Comparison of ENCODE assay signal across 7 mouse cellular contexts in the genomic region with DNA sequence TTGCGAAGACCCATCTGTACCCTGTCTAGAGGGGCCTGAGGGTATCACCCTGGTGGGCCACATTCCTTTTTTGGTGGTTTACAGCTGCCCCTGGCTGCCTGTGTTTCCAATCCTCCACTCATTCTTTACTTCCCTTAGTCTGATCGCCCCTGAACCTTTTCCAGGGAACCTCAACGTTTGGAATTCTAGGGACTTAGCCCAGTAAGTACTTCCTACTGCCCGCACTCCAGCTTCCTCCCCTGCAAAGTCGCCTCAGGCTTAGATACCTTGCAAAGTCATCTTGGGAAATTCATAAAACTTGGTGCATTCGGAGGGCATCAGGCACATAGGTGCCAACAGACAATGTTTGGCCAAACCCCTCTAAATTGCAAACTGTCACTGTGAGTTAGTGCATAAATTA. TPM values are rescaled to one million over a fixed set of nuclear protein-coding genes. Genes with fewer than 3 reads are reported as not detected.
A peak's percentile ranks its signal among the peaks of the same experiment; 100 is the strongest.
DNase-seq lines count a peak whose midpoint lies in the region; ATAC-seq lines count a peak whose summit lies in the region.

No protein-coding gene starts in this region.

- ATAC-seq in neural tube, embryonic 11.5 days (ENCODE audit: insufficient read depth, low FRiP score, low TSS enrichment), result no peak
- ATAC-seq in forebrain, embryonic 15.5 days (replicated peaks), result no peak
- ATAC-seq in liver, embryonic 12.5 days, result no peak

- H3K4me2 ChIP-seq in neural tube, embryonic 11.5 days (ENCODE audit: low read depth), result peak overlapping the region; percentile 73
- H3K4me2 ChIP-seq in forebrain, embryonic 15.5 days (replicated peaks), result peak overlapping the region; percentile 86
- H3K4me2 ChIP-seq in liver, embryonic 12.5 days, result peak overlapping the region; percentile 87

- H3K9ac ChIP-seq in neural tube, embryonic 11.5 days (ENCODE audit: low read length), result peak overlapping the region; percentile 80
- peak overlapping the region; percentile 76 for H3K9ac ChIP-seq in forebrain, embryonic 15.5 days (replicated peaks)
- peak overlapping the region; percentile 97 for H3K9ac ChIP-seq in liver, embryonic 12.5 days

- H3K9me3 ChIP-seq in neural tube, embryonic 11.5 days (ENCODE audit: control insufficient read depth, low read length), result no peaks in the 10 kb centered on the region
- no peaks in the 10 kb centered on the region for H3K9me3 ChIP-seq in forebrain, embryonic 15.5 days
- no peaks in the 10 kb centered on the region for H3K9me3 ChIP-seq in liver, embryonic 12.5 days (replicated peaks)

- WGBS in neural tube, embryonic 11.5 days, result 34% methylated on average over 6 of the region's 6 CpGs
- WGBS in forebrain, embryonic 15.5 days, result 32% methylated on average over 6 of the region's 6 CpGs
- 25% methylated on average over 6 of the region's 6 CpGs for WGBS in liver, embryonic 12.5 days (ENCODE audit: insufficient replicate concordance)

- DNase-seq in neural tube, embryonic 11.5 days (ENCODE audit: low spot score), result no peak
- no peak for DNase-seq in neural tube, embryonic 10.5 days (ENCODE audit: extremely low spot score, low spot score)
- no peak for DNase-seq in frontal cortex, postnatal 36 days (ENCODE audit: low spot score in 2 of 2)
- no peak for DNase-seq in embryo, embryonic 9.5 days (ENCODE audit: extremely low spot score)
- DNase-seq in gastrocnemius, postnatal 4 days (ENCODE audit: low spot score in 2 of 2), result no peak

- H3K36me3 ChIP-seq in neural tube, embryonic 11.5 days (ENCODE audit: control insufficient read depth, insufficient read depth, low read length), result no peaks in the 10 kb centered on the region
- H3K36me3 ChIP-seq in forebrain, embryonic 15.5 days, result no peaks in the 10 kb centered on the region
- peaks cover 45% of the 10 kb centered on the region for H3K36me3 ChIP-seq in liver, embryonic 12.5 days

- H3K4me3 ChIP-seq in neural tube, embryonic 11.5 days (ENCODE audit: low read depth, low read length), result peak overlapping the region; percentile 51
- peak overlapping the region; percentile 76 for H3K4me3 ChIP-seq in forebrain, embryonic 15.5 days
- peak overlapping the region; percentile 92 for H3K4me3 ChIP-seq in liver, embryonic 12.5 days

- no peaks in the 10 kb centered on the region for H3K27me3 ChIP-seq in neural tube, embryonic 11.5 days (ENCODE audit: control insufficient read depth, insufficient read depth, low read length)
- H3K27me3 ChIP-seq in forebrain, embryonic 15.5 days, result no peaks in the 10 kb centered on the region
- no peaks in the 10 kb centered on the region for H3K27me3 ChIP-seq in liver, embryonic 12.5 days (replicated peaks)

- peaks cover 17% of the 10 kb centered on the region for H3K4me1 ChIP-seq in neural tube, embryonic 11.5 days (ENCODE audit: control insufficient read depth, insufficient read depth, low read length)
- H3K4me1 ChIP-seq in forebrain, embryonic 15.5 days, result peaks cover 71% of the 10 kb centered on the region
- peaks cover 90% of the 10 kb centered on the region for H3K4me1 ChIP-seq in liver, embryonic 12.5 days

- peak overlapping the region; percentile 86 for H3K27ac ChIP-seq in neural tube, embryonic 11.5 days (ENCODE audit: low read depth, low read length)
- H3K27ac ChIP-seq in forebrain, embryonic 15.5 days (replicated peaks), result peak overlapping the region; percentile 95
- H3K27ac ChIP-seq in liver, embryonic 12.5 days, result peak overlapping the region; percentile 93

RNA-seq across cellular contexts. Expression of a gene that starts 12.6 kb away (rescaled TPM):
- polyA plus RNA-seq in neural tube, embryonic 11.5 days (2014; fragmentation: Nextera tagmentation; extraction: Ambion mirVana), result 10.5 and 12.1 TPM in 2 replicates
- 22.7 and 24.7 TPM in 2 replicates for polyA plus RNA-seq in forebrain, embryonic 15.5 days (2015; fragmentation: Nextera tagmentation; extraction: Ambion mirVana)
- 16.9 and 17.9 TPM in 2 replicates for polyA plus RNA-seq in liver, embryonic 12.5 days (2016; fragmentation: Nextera tagmentation; extraction: Ambion mirVana)
- total RNA-seq in gastrocnemius, postnatal 4 days (2021), result 1 to 10 TPM; 5.4 to 5.6 TPM

RNA-seq across cellular contexts. Expression of a gene that starts 33.3 kb away (rescaled TPM):
- 53.2 and 65.5 TPM in 2 replicates for polyA plus RNA-seq in neural tube, embryonic 11.5 days (2014; fragmentation: Nextera tagmentation; extraction: Ambion mirVana)
- polyA plus RNA-seq in forebrain, embryonic 15.5 days (2015; fragmentation: Nextera tagmentation; extraction: Ambion mirVana), result 31.6 and 32.7 TPM in 2 replicates
- 97.5 and 99.2 TPM in 2 replicates for polyA plus RNA-seq in liver, embryonic 12.5 days (2016; fragmentation: Nextera tagmentation; extraction: Ambion mirVana)
- 10 to 100 TPM; 21.1 to 21.2 TPM for total RNA-seq in gastrocnemius, postnatal 4 days (2021)

RNA-seq across cellular contexts. Expression of a gene that starts 33.4 kb away (rescaled TPM):
- polyA plus RNA-seq in neural tube, embryonic 11.5 days (2014; fragmentation: Nextera tagmentation; extraction: Ambion mirVana), result 4.5 and 4.9 TPM in 2 replicates
- polyA plus RNA-seq in forebrain, embryonic 15.5 days (2015; fragmentation: Nextera tagmentation; extraction: Ambion mirVana), result 3.6 and 3.9 TPM in 2 replicates
- 3.9 and 4.4 TPM in 2 replicates for polyA plus RNA-seq in liver, embryonic 12.5 days (2016; fragmentation: Nextera tagmentation; extraction: Ambion mirVana)
- 1 to 10 TPM; 1.7 to 1.9 TPM for total RNA-seq in gastrocnemius, postnatal 4 days (2021)

RNA-seq across cellular contexts. Expression of a gene that starts 46.9 kb away (rescaled TPM):
- 1.3 and 2.1 TPM in 2 replicates for polyA plus RNA-seq in neural tube, embryonic 11.5 days (2014; fragmentation: Nextera tagmentation; extraction: Ambion mirVana)
- polyA plus RNA-seq in forebrain, embryonic 15.5 days (2015; fragmentation: Nextera tagmentation; extraction: Ambion mirVana), result 1.0 and 1.1 TPM in 2 replicates
- 0.61 and 1.0 TPM in 2 replicates for polyA plus RNA-seq in liver, embryonic 12.5 days (2016; fragmentation: Nextera tagmentation; extraction: Ambion mirVana)
- total RNA-seq in gastrocnemius, postnatal 4 days (2021), result under 1 TPM; 0.36 to 0.61 TPM
